Mouse (Mus musculus) hindbrain, embryonic 15.5 days (tissue): Measurements from ENCODE around the gene Smtnl1. TPM values are rescaled to one million over a fixed set of nuclear protein-coding genes. Genes with fewer than 3 reads are reported as not detected.

Experiments
- polyA plus RNA-seq: library from polyadenylated mRNA; unstranded; fragments of >200 nt; fragmentation: Nextera tagmentation; extraction: Ambion mirVana; gene quantifications from 2 replicates; pipeline ENCODE4 v1.2.1, GENCODE M21; 2015

Gene Smtnl1
- polyA plus RNA-seq, 1 experiment from 2014 or later, result not detected

Other genes with a start within 250 kb of the Smtnl1 start
- 32.6 and 32.7 TPM in 2 replicates for gene Ctnnd1, start 171.9 kb downstream of the Smtnl1 start, polyA plus RNA-seq
- 0.10 and 0.35 TPM in 2 replicates for gene Btbd18, start 163.6 kb downstream of the Smtnl1 start, polyA plus RNA-seq
- gene Selenoh, start 151.9 kb downstream of the Smtnl1 start, polyA plus RNA-seq, result 195 and 212 TPM in 2 replicates
- gene Gm28635, start 144.6 kb downstream of the Smtnl1 start, polyA plus RNA-seq, result not detected in 2 replicates
- gene Med19, start 144.2 kb downstream of the Smtnl1 start, polyA plus RNA-seq, result 53.4 and 53.6 TPM in 2 replicates
- 293 and 294 TPM in 2 replicates for gene Tmx2, start 143.5 kb downstream of the Smtnl1 start, polyA plus RNA-seq
- gene Zdhhc5, start 107.5 kb downstream of the Smtnl1 start, polyA plus RNA-seq, result 18.3 and 19.0 TPM in 2 replicates
- 20.7 and 22.4 TPM in 2 replicates for gene Clp1, start 95.3 kb downstream of the Smtnl1 start, polyA plus RNA-seq
- gene Ypel4, start 88.6 kb downstream of the Smtnl1 start, polyA plus RNA-seq, result 18.9 and 19.8 TPM in 2 replicates
- gene Gm19426, start 79.0 kb downstream of the Smtnl1 start, polyA plus RNA-seq, result 5.1 and 5.9 TPM in 2 replicates
- 39.5 and 47.3 TPM in 2 replicates for gene Serping1, start 47.2 kb downstream of the Smtnl1 start, polyA plus RNA-seq
- gene Ube2l6, start 23.8 kb downstream of the Smtnl1 start, polyA plus RNA-seq, result 23.2 and 26.7 TPM in 2 replicates
- 73.4 and 75.2 TPM in 2 replicates for gene Timm10, start 4.3 kb upstream of the Smtnl1 start, polyA plus RNA-seq
- gene Slc43a1, start 16.2 kb upstream of the Smtnl1 start, polyA plus RNA-seq, result 2.3 and 2.4 TPM in 2 replicates
- gene Rtn4rl2, start 64.1 kb upstream of the Smtnl1 start, polyA plus RNA-seq, result 5.0 and 6.2 TPM in 2 replicates
- gene Slc43a3, start 113.9 kb upstream of the Smtnl1 start, polyA plus RNA-seq, result 5.2 and 5.3 TPM in 2 replicates
- gene Prg2, start 157.8 kb upstream of the Smtnl1 start, polyA plus RNA-seq, result 0.18 TPM in 1 of 2 replicates, not detected in the other
- not detected in 2 replicates for gene Prg3, start 165.6 kb upstream of the Smtnl1 start, polyA plus RNA-seq
- gene Ssrp1, start 214.6 kb upstream of the Smtnl1 start, polyA plus RNA-seq, result 166 and 171 TPM in 2 replicates
- 7.3 and 14.2 TPM in 2 replicates for gene P2rx3, start 214.8 kb upstream of the Smtnl1 start, polyA plus RNA-seq
- 24.4 and 24.8 TPM in 2 replicates for gene Tnks1bp1, start 225.4 kb upstream of the Smtnl1 start, polyA plus RNA-seq